Mouse (Mus musculus): ENCODE measurements at regions not wholly inside any gene's neighbourhood (a gene's known extent, or its start where the extent isn't known, plus 50 kb on each side); places are given as distances from the start of the nearest gene placed in this dataset.

GRCm38 (mm10) chr10:122183025-122183424 lies 85.9 kb upstream of the Rxylt1 start:
- H3K4me3 ChIP-seq (ENCODE audit: low read length), result no peak overlapping the region
- H3K4me2 ChIP-seq (ENCODE audit: low read depth, low read length), result no peak overlapping the region
- H3K9me3 ChIP-seq (ENCODE audit: control insufficient read depth, low read length), result no peaks in the 10 kb centered on the region
- H3K4me1 ChIP-seq (replicated peaks; ENCODE audit: control insufficient read depth, insufficient read depth, low read length), result no peaks in the 10 kb centered on the region
- H3K9ac ChIP-seq (ENCODE audit: low read length), result no peak overlapping the region
- no peaks in the 10 kb centered on the region for H3K27me3 ChIP-seq (ENCODE audit: control insufficient read depth, insufficient read depth, low read depth, low read length)
- ATAC-seq (ENCODE audit: low read depth), result no peak
- H3K36me3 ChIP-seq (ENCODE audit: control insufficient read depth, insufficient read depth, low read length), result no peaks in the 10 kb centered on the region
- H3K27ac ChIP-seq (ENCODE audit: low read length), result no peak overlapping the region
- 19% methylated on average over 4 of the region's 4 CpGs for WGBS

- Histone ChIP-seq H3K4me2 (ENCODE audit: low read depth, low read length) (no peak overlapping the region), H3K4me1 (replicated peaks; ENCODE audit: control insufficient read depth, insufficient read depth, low read length) (no peaks in the 10 kb centered on the region), H3K27me3 (ENCODE audit: control insufficient read depth, insufficient read depth, low read depth, low read length) (no peaks in the 10 kb centered on the region), H3K9ac (ENCODE audit: low read length) (no peak overlapping the region), H3K9me3 (ENCODE audit: control insufficient read depth, low read length) (no peaks in the 10 kb centered on the region), H3K27ac (ENCODE audit: low read length) (no peak overlapping the region), H3K36me3 (ENCODE audit: control insufficient read depth, insufficient read depth, low read length) (no peaks in the 10 kb centered on the region), H3K4me3 (ENCODE audit: low read length) (no peak overlapping the region)
- ATAC-seq (ENCODE audit: low read depth), result no peak
- WGBS, result 58% methylated on average over 12 of the region's 12 CpGs
Measured at GRCm38 (mm10) chr10:122149038-122149437, 51.9 kb upstream of the Rxylt1 start.

GRCm38 (mm10) chr10:122148609-122149008 lies 51.4 kb upstream of the Rxylt1 start:
- Histone ChIP-seq H3K4me2 (ENCODE audit: low read depth, low read length) (no peak overlapping the region), H3K4me3 (ENCODE audit: low read length) (no peak overlapping the region), H3K9ac (ENCODE audit: low read length) (no peak overlapping the region), H3K27ac (ENCODE audit: low read length) (no peak overlapping the region), H3K9me3 (ENCODE audit: control insufficient read depth, low read length) (no peaks in the 10 kb centered on the region), H3K4me1 (replicated peaks; ENCODE audit: control insufficient read depth, insufficient read depth, low read length) (no peaks in the 10 kb centered on the region), H3K27me3 (ENCODE audit: control insufficient read depth, insufficient read depth, low read depth, low read length) (no peaks in the 10 kb centered on the region), H3K36me3 (ENCODE audit: control insufficient read depth, insufficient read depth, low read length) (no peaks in the 10 kb centered on the region)
- 70% methylated on average over 4 of the region's 4 CpGs for WGBS
- no peak for ATAC-seq (ENCODE audit: low read depth)

Measured in lung, embryonic 16.5 days (tissue).